Mouse (Mus musculus) forebrain, postnatal 0 days (tissue): ENCODE measurements around the gene A930033H14Rik. TPM values are rescaled to one million over a fixed set of nuclear protein-coding genes. Genes with fewer than 3 reads are reported as not detected.
A peak's percentile ranks its signal among the peaks of the same experiment; 100 is the strongest.

ENCODE experiments used
- ATAC-seq: fragments of 200-750 bp; cut with Nextera tagmentation; 2 replicates; pipeline ENCODE4 v1.8.0; 2017; ENCODE audit warnings: mild to moderate bottlenecking, moderate library complexity
- DNase-seq: peaks from one replicate; pipeline ENCODE4 v3.0.0-alpha.2; 2015
- H3K27ac ChIP-seq: fragments of 300-500 bp; sonication (generic); 2 replicates; pipeline ENCODE4 v1.5.1; 2014; ENCODE audit warnings: low read depth, mild to moderate bottlenecking, antibody characterized with exemption, low read length, moderate library complexity, mixed read lengths
- H3K27me3 ChIP-seq: fragments of 300-500 bp; sonication (generic); 2 replicates; pipeline ENCODE4 v1.6.1; 2014; ENCODE audit warnings: mild to moderate bottlenecking, low read length, mixed read lengths; ENCODE audit not compliant: insufficient read depth
- H3K36me3 ChIP-seq: fragments of 300-500 bp; sonication (generic); 2 replicates; pipeline ENCODE4 v1.6.1; 2014; ENCODE audit warnings: mild to moderate bottlenecking, moderate library complexity; ENCODE audit not compliant: insufficient read depth
- H3K4me1 ChIP-seq: fragments of 300-500 bp; sonication (generic); 2 replicates; pipeline ENCODE4 v1.6.1; 2014; ENCODE audit warnings: antibody characterized with exemption; ENCODE audit not compliant: insufficient read depth
- H3K4me2 ChIP-seq: fragments of 300-500 bp; sonication (generic); 2 replicates; pipeline ENCODE4 v1.6.1; 2014; ENCODE audit warnings: low read depth, mild to moderate bottlenecking, moderate library complexity
- H3K4me3 ChIP-seq: fragments of 300-500 bp; sonication (generic); 2 replicates; pipeline ENCODE4 v1.5.1; 2014; ENCODE audit warnings: low read depth, low read length, mixed read lengths
- H3K9ac ChIP-seq: fragments of 300-500 bp; sonication (generic); 2 replicates; pipeline ENCODE4 v1.6.1; 2014; ENCODE audit warnings: mild to moderate bottlenecking
- H3K9me3 ChIP-seq: fragments of 300-500 bp; sonication (generic); 2 replicates; pipeline ENCODE4 v1.6.1; 2016; ENCODE audit warnings: low read length
- CTCF ChIP-seq: sonication (generic); IDR thresholded peaks from 2 replicates; pipeline ENCODE4 v1.5.1; 2016; ENCODE audit warnings: antibody characterized with exemption, control low read depth, low read depth
- WGBS: fragments of 180-500 bp; shearing (Covaris S2); extraction: QIAGEN DNeasy Blood & Tissue Kit; methylation state at CpG from one replicate; pipeline ENCODE4 v1.1.7; 2014; 5-methylcytosine and 5-hydroxymethylcytosine counted together
- polyA plus RNA-seq: library from polyadenylated mRNA; unstranded; fragments of >200 nt; fragmentation: Nextera tagmentation; extraction: Ambion mirVana; gene quantifications from 2 replicates; pipeline ENCODE4 v1.2.1, GENCODE M21; 2015
- total RNA-seq: library from RNA; depleted of rRNA; stranded (reverse); fragments of >200 nt; gene quantifications from 2 replicates; pipeline ENCODE4 v1.2.3, GENCODE M21; 2014

The A930033H14Rik gene
- total and polyA plus RNA-seq, 2 experiments from 2014 or later, result 1.4 to 1.9 TPM

- Histone ChIP-seq H3K9ac (no peak overlapping the region), H3K4me3 (no peak overlapping the region), H3K9me3 (no peaks in the 10 kb centered on the region), H3K27ac (no peak overlapping the region), H3K27me3 (no peaks in the 10 kb centered on the region), H3K36me3 (no peaks in the 10 kb centered on the region), H3K4me2 (no peak overlapping the region), H3K4me1 (peaks cover 10% of the 10 kb centered on the region)
- DNase-seq (no peak), ATAC-seq (no peak)
- no peak for TF ChIP-seq CTCF
- WGBS, result 86% methylated on average over 5 of the region's 5 CpGs
Measured at GRCm38 (mm10) chr10:69210659-69211058, 2.2 kb downstream of the A930033H14Rik start.

GRCm38 (mm10) chr10:69210006-69210405, 2.9 kb downstream of the A930033H14Rik start:
- Histone ChIP-seq H3K27ac (no peak overlapping the region), H3K27me3 (no peaks in the 10 kb centered on the region), H3K4me3 (no peak overlapping the region), H3K4me1 (peaks cover 10% of the 10 kb centered on the region), H3K4me2 (no peak overlapping the region), H3K9me3 (no peaks in the 10 kb centered on the region), H3K36me3 (no peaks in the 10 kb centered on the region), H3K9ac (no peak overlapping the region)
- WGBS, result 96% methylated on average over 10 of the region's 10 CpGs
- ATAC-seq, result no peak
- DNase-seq, result no peak
- TF ChIP-seq CTCF, result no peak

- DNase-seq, result no peak
- TF ChIP-seq CTCF, result peak; percentile 25; the same call in 1 of the 2 replicates
Measured at GRCm38 (mm10) chr10:69208705-69209104, 4.2 kb downstream of the A930033H14Rik start.

GRCm38 (mm10) chr10:69207981-69208630, 4.8 kb downstream of the A930033H14Rik start:
- no peak overlapping the region for H3K4me3 ChIP-seq
- peaks cover 10% of the 10 kb centered on the region for H3K4me1 ChIP-seq
- H3K27ac ChIP-seq, result no peak overlapping the region
- no peak for DNase-seq
- WGBS, result 89% methylated on average over 15 of the region's 15 CpGs
- TF ChIP-seq CTCF, result no peak
- H3K9me3 ChIP-seq, result no peaks in the 10 kb centered on the region
- H3K4me2 ChIP-seq, result no peak overlapping the region
- H3K9ac ChIP-seq, result no peak overlapping the region
- H3K27me3 ChIP-seq, result no peaks in the 10 kb centered on the region
- no peaks in the 10 kb centered on the region for H3K36me3 ChIP-seq
- ATAC-seq, result no peak

More at GRCm38 (mm10) chr10:69208705-69209104, 4.2 kb downstream of the A930033H14Rik start:
- Histone ChIP-seq H3K9me3 (no peaks in the 10 kb centered on the region), H3K4me2 (no peak overlapping the region), H3K4me3 (no peak overlapping the region), H3K27me3 (no peaks in the 10 kb centered on the region), H3K36me3 (no peaks in the 10 kb centered on the region), H3K4me1 (peaks cover 10% of the 10 kb centered on the region), H3K9ac (no peak overlapping the region), H3K27ac (no peak overlapping the region)
- 93% methylated on average over 3 of the region's 3 CpGs for WGBS
- no peak for ATAC-seq

GRCm38 (mm10) chr10:69207481-69207880, 5.4 kb downstream of the A930033H14Rik start:
- WGBS, result 84% methylated on average over 7 of the region's 7 CpGs
- H3K27me3 ChIP-seq, result no peaks in the 10 kb centered on the region
- H3K4me1 ChIP-seq, result peaks cover 10% of the 10 kb centered on the region
- H3K4me3 ChIP-seq, result no peak overlapping the region
- no peaks in the 10 kb centered on the region for H3K9me3 ChIP-seq
- no peak overlapping the region for H3K9ac ChIP-seq
- ATAC-seq, result no peak
- no peak overlapping the region for H3K27ac ChIP-seq
- no peak overlapping the region for H3K4me2 ChIP-seq
- H3K36me3 ChIP-seq, result no peaks in the 10 kb centered on the region
- no peak for DNase-seq
- TF ChIP-seq CTCF, result no peak

GRCm38 (mm10) chr10:69206081-69206480, 6.8 kb downstream of the A930033H14Rik start:
- no peak for DNase-seq
- H3K36me3 ChIP-seq, result no peaks in the 10 kb centered on the region
- no peak for TF ChIP-seq CTCF
- H3K4me1 ChIP-seq, result no peaks in the 10 kb centered on the region
- no peak overlapping the region for H3K4me2 ChIP-seq
- WGBS, result 83% methylated on average over 6 of the region's 6 CpGs
- no peak overlapping the region for H3K4me3 ChIP-seq
- no peak overlapping the region for H3K9ac ChIP-seq
- no peak overlapping the region for H3K27ac ChIP-seq
- no peaks in the 10 kb centered on the region for H3K27me3 ChIP-seq
- H3K9me3 ChIP-seq, result no peaks in the 10 kb centered on the region
- ATAC-seq, result no peak

- 24% methylated on average over 8 of the region's 8 CpGs for WGBS
- H3K36me3 ChIP-seq, result no peaks in the 10 kb centered on the region
- DNase-seq, result no peak
Measured at GRCm38 (mm10) chr10:69204677-69205400, 8.1 kb downstream of the A930033H14Rik start.

More at GRCm38 (mm10) chr10:69204677-69205400, 8.1 kb downstream of the A930033H14Rik start:
- no peak for TF ChIP-seq CTCF
- H3K27ac ChIP-seq, result no peak overlapping the region
- no peak for ATAC-seq
- no peaks in the 10 kb centered on the region for H3K4me1 ChIP-seq
- no peak overlapping the region for H3K9ac ChIP-seq
- no peaks in the 10 kb centered on the region for H3K9me3 ChIP-seq
- no peak overlapping the region for H3K4me2 ChIP-seq
- H3K4me3 ChIP-seq, result no peak overlapping the region
- H3K27me3 ChIP-seq, result no peaks in the 10 kb centered on the region
